Mouse (Mus musculus) midbrain, embryonic 12.5 days (tissue): Measurements from ENCODE around the gene Vmn1r107. TPM values are rescaled to one million over a fixed set of nuclear protein-coding genes. Genes with fewer than 3 reads are reported as not detected.
"Not testable (repeated sequence)": the region's sequence is repeated elsewhere in the genome, so short reads cannot be mapped to it uniquely, and the experiment has no call there.

Source experiments
- ATAC-seq: fragments of 200-750 bp; cut with Nextera tagmentation; 2 replicates; pipeline ENCODE4 v1.8.0; 2017; ENCODE audit warnings: low read depth, moderate TSS enrichment, moderate library complexity; ENCODE audit not compliant: low FRiP score
- H3K27ac ChIP-seq: fragments of 300-500 bp; sonication (generic); replicated peaks from 2 replicates; pipeline ENCODE4 v1.5.1; 2016; ENCODE audit warnings: mild to moderate bottlenecking
- H3K27me3 ChIP-seq: fragments of 300-500 bp; sonication (generic); 2 replicates; pipeline ENCODE4 v1.6.1; 2016; ENCODE audit warnings: mild to moderate bottlenecking
- H3K36me3 ChIP-seq: fragments of 300-500 bp; sonication (generic); 2 replicates; pipeline ENCODE4 v1.6.1; 2016
- H3K4me1 ChIP-seq: fragments of 300-500 bp; sonication (generic); 2 replicates; pipeline ENCODE4 v1.6.1; 2016
- H3K4me2 ChIP-seq: fragments of 300-500 bp; sonication (generic); replicated peaks from 2 replicates; pipeline ENCODE4 v1.6.1; 2016; ENCODE audit warnings: mild to moderate bottlenecking, moderate library complexity
- H3K4me3 ChIP-seq: fragments of 300-500 bp; sonication (generic); 2 replicates; pipeline ENCODE4 v1.5.1; 2016; ENCODE audit warnings: mild to moderate bottlenecking
- H3K9ac ChIP-seq: fragments of 300-500 bp; sonication (generic); replicated peaks from 2 replicates; pipeline ENCODE4 v1.6.1; 2016; ENCODE audit warnings: mild to moderate bottlenecking, moderate library complexity
- H3K9me3 ChIP-seq: fragments of 300-500 bp; sonication (generic); 2 replicates; pipeline ENCODE4 v1.6.1; 2016; ENCODE audit warnings: mild to moderate bottlenecking
- WGBS: fragments of 180-500 bp; shearing (Covaris S2); methylation state at CpG from one replicate; pipeline ENCODE4 v1.1.7; 2016; 5-methylcytosine and 5-hydroxymethylcytosine counted together
- polyA plus RNA-seq: library from polyadenylated mRNA; unstranded; fragments of >200 nt; fragmentation: Nextera tagmentation; extraction: Ambion mirVana; gene quantifications from 2 replicates; pipeline ENCODE4 v1.2.1, GENCODE M21; 2016

Gene Vmn1r107
- not detected in 2 replicates for polyA plus RNA-seq

GRCm38 (mm10) chr7:20668618-20669017, at the start of gene Vmn1r107:
TSS of gene Vmn1r107 (plus strand) at chr7:20668918.
- H3K4me2 ChIP-seq, H3K27me3 ChIP-seq, ATAC-seq, H3K4me3 ChIP-seq, H3K9me3 ChIP-seq, H3K36me3 ChIP-seq, H3K4me1 ChIP-seq, H3K9ac ChIP-seq, H3K27ac ChIP-seq: not testable (repeated sequence)
- no CpG with 5 or more reads among the region's 3 CpGs for WGBS

- ATAC-seq, H3K9ac ChIP-seq, H3K4me1 ChIP-seq, H3K4me3 ChIP-seq, H3K27me3 ChIP-seq, H3K36me3 ChIP-seq, H3K4me2 ChIP-seq, H3K9me3 ChIP-seq, H3K27ac ChIP-seq: not testable (repeated sequence)
- no CpG with 5 or more reads among the region's 2 CpGs for WGBS
Observed at GRCm38 (mm10) chr7:20703116-20703515, 34.4 kb downstream of the Vmn1r107 start, which contains the start of gene Vmn1r111. TSS of gene Vmn1r111 (minus strand) at chr7:20703216.

Other genes with a start within 250 kb of the Vmn1r107 start
- not detected in 2 replicates for gene Vmn1r101, start 226.3 kb upstream of the Vmn1r107 start, polyA plus RNA-seq
- not detected in 2 replicates for gene Gm10670, start 194.0 kb upstream of the Vmn1r107 start, polyA plus RNA-seq
- gene Vmn1r103, start 158.4 kb upstream of the Vmn1r107 start, polyA plus RNA-seq, result not detected in 2 replicates
- gene Vmn1r104, start 135.1 kb upstream of the Vmn1r107 start, polyA plus RNA-seq, result not detected in 2 replicates
- gene Gm5726, start 123.2 kb upstream of the Vmn1r107 start, polyA plus RNA-seq, result not detected in 2 replicates
- not detected in 2 replicates for gene Gm4141, start 92.7 kb upstream of the Vmn1r107 start, polyA plus RNA-seq
- not detected in 2 replicates for gene Gm4513, start 69.9 kb upstream of the Vmn1r107 start, polyA plus RNA-seq
- gene Vmn1r111, start 34.3 kb downstream of the Vmn1r107 start, polyA plus RNA-seq, result not detected in 2 replicates
- gene Gm10668, start 61.7 kb downstream of the Vmn1r107 start, polyA plus RNA-seq, result not detected in 2 replicates
- not detected in 2 replicates for gene Vmn1r112, start 102.3 kb downstream of the Vmn1r107 start, polyA plus RNA-seq
- not detected in 2 replicates for gene Vmn1r113, start 118.4 kb downstream of the Vmn1r107 start, polyA plus RNA-seq
- gene Vmn1r114, start 143.3 kb downstream of the Vmn1r107 start, polyA plus RNA-seq, result not detected in 2 replicates
- gene Vmn1r115, start 176.1 kb downstream of the Vmn1r107 start, polyA plus RNA-seq, result not detected in 2 replicates
- not detected in 2 replicates for gene Vmn1r116, start 203.3 kb downstream of the Vmn1r107 start, polyA plus RNA-seq
- gene Vmn1r117, start 215.2 kb downstream of the Vmn1r107 start, polyA plus RNA-seq, result not detected in 2 replicates
- not detected in 2 replicates for gene Vmn1r118, start 243.4 kb downstream of the Vmn1r107 start, polyA plus RNA-seq